Mouse (Mus musculus) spleen, postnatal 10 days (tissue): ENCODE results near the gene Odf3l2.

Experiments used
- DNase-seq, 2 experiments: peaks; one replicate each; pipeline ENCODE4 v3.0.0; 2021 to 2022; ENCODE audit warnings: low spot score in 2 of 2

The Odf3l2 gene

DNA sequence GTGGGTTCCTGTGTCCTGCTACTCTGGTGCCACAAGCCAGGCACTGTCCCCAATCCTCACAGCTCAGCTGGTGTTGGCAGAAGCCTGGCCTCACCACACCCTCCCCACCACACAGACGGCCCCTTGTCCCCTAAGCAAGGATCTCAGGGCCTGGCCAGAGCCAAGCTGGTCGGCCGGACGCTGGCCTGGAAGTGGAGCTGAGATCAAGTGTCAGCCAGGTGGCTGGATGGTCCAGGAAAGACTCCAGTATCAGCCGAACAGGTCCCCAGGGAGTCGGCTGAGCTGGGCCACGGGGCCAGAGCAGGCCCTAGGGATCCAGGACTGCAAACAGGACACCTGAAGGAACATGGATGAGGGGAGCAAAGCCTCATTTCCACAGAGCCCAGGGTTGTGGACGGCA lies at the start of gene Odf3l2:
Gene Odf3l2 (minus strand): TSS at position 28 of the 400 bp plus-strand sequence.
- no peak for DNase-seq

DNA sequence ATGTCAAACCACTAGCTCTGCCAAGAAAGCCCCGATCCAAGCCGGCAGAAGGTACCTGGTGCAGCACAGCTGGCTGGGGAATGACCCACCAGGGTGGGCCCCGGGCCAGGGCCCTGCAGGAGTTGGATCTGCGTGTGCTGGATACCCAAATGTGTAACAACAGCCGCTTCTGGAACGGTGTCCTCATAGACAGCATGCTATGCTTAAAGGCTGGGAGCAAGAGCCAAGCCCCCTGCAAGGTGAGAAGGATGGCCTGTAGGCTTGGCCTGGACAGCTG lies 48.8 kb upstream of the Odf3l2 start:
- no peak for DNase-seq

DNA sequence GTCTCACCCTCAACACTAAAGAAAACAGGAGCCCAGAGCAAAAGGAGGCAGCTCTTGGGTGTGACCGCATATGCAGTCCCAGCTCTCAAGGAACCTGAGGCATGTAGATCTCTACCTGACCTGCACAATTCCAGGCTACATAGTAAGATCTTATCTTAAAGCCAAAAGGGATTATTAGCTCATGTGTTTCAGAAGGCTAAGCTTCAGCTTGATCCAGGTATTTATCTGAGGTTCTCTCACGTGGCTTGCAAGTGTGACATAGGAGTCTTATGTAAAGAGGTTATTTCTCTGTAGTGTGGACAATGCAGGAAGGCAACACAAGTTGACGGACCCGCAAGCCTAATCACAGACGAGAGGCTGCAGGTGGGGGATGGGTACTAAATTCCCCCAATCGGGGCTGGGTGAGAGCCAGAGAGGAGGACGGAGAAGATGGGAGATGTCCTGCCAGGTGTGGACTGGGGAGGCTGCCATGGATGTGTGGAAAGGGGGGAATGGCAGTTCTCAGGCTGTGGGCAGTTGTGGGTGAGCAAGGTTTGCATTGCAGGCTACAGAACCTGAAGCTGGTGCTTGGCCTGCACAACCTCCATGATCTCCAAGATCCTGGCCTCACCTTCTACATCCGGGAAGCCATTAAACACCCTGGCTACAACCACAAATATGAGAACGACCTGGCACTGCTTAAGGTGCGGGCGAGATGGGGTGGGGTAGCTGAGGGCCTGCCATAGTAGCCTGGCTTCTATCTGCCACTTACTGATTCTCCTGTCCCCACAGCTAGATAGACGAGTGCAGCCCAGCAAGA lies 48.2 kb upstream of the Odf3l2 start:
- DNase-seq: no peak

DNA sequence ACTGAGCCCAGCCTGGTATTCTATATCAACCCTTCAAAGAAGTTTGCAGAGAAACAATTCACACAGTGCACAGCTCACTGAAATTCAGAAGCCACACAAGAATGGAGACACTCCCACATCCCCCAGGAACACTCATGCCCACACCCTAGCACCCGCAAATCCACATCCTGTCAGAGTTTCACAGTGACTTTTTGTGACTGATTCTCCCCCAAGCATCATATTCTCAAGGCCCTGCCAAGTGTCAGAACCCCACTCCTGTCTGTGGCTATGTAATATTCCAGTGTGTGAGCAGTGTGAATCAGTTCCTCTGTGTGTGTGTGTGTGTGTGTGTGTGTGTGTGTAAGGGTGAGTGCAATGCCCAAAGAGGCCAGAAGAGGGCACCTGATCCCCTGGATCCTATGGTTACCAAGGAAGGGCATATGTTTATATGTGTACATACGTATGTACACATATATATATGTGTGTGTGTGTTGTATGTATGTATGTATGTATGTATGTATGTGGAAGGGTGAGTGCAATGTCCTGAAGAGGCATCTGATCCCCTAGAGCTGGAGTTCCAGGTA lies 46.5 kb upstream of the Odf3l2 start:
- DNase-seq: no peak

DNA sequence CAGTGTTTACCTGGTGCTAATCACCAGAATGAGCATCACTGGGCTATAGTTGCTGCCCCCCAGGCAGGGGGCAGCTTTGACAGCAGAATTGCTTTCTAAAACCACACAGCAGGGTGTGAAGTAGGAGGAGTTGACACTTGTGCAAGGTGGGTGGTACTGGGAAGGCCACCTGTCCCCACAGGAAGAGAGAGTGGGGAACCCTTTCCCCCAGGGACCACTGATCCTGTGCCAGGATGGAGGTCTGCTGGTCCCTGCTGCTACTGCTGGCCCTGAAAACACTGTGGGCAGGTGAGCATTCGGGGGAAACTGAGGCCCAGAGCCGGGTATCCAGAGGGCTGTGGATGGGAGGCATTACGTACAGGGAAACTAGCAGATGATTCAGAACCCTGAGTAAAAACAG lies 43.6 kb upstream of the Odf3l2 start:
- no peak for DNase-seq

DNA sequence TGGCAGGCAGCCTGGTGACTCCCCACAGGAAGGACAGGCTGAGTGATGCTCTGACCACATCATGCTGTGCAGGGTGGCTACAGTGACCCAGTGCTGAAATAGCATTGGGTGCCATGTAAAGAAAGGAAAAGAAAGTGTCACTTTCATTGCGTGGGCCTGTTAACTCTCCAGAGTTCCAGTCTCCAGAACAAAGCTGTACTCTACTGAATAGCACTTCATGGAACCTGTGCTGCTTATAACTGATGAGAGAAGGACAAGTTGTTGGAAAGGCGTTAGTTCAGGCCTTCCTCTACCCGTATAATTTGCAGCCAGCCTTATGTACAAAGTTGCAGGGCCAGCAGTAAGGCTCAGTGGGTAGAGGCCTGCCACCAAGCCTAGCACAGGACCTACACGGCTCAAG lies 43.2 kb upstream of the Odf3l2 start, which contains the start of gene Gzmm:
Gene Gzmm (plus strand): TSS at position 301 of the 400 bp plus-strand sequence.
- DNase-seq: no peak

DNA sequence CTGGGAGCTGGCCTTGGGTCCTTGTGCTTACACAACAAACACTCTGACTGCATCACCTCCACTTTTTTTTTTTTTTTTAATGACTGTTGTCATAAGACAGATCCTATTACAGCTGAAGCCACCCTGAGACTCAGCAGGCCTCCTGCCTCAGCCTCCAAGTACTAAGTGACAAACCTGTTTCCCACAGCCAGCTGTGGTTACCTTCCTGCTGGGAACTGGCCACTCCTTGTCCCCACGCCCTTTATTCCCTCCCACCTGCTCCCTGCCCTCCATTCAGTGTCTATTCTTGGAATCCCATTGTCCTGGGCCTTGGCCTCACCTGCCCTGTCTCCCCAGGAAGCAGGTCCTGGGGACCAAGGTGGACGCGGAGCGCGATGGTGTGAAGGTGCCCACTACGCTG lies 42.0 kb upstream of the Odf3l2 start:
- no peak for DNase-seq

DNA sequence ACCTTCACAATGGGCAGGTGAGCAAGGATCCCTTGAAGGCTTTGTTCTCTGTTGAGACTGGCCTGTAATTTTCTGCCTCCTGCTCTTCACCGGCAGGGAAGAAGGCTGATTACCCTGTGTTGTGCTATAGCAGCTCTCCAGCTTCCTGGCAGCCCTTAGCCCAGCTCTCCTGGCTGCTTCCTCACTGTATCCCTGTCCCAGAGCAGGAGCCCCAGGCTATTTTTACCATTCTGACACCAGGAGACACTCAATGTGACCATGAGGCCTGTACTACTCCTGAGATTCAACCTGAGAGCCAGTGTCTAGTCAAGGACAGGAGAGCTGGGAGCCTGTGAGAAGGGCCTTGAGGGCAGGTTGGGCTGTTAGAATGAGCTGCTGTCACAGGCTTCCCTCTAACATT lies 41.2 kb upstream of the Odf3l2 start:
- DNase-seq: no peak

DNA sequence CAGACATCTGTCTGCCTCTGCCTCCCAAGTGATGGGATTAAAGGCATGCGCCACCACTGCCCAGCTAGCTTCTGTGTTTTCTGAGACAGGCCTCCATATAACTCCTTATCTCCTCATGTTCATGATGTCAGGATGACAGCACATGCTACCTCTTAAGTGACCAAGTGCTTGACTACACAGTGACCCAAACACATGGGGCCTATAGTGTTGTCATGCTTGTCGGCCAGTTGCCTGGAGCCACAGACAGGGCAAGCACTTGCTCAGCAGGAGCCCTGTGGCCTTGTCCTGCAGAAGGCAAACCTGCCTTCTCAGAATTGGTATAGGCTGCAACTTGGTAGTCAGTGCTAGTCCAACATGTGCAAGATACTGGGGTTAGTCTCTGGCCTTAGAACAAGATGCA lies 40.7 kb upstream of the Odf3l2 start:
- no peak for DNase-seq

DNA sequence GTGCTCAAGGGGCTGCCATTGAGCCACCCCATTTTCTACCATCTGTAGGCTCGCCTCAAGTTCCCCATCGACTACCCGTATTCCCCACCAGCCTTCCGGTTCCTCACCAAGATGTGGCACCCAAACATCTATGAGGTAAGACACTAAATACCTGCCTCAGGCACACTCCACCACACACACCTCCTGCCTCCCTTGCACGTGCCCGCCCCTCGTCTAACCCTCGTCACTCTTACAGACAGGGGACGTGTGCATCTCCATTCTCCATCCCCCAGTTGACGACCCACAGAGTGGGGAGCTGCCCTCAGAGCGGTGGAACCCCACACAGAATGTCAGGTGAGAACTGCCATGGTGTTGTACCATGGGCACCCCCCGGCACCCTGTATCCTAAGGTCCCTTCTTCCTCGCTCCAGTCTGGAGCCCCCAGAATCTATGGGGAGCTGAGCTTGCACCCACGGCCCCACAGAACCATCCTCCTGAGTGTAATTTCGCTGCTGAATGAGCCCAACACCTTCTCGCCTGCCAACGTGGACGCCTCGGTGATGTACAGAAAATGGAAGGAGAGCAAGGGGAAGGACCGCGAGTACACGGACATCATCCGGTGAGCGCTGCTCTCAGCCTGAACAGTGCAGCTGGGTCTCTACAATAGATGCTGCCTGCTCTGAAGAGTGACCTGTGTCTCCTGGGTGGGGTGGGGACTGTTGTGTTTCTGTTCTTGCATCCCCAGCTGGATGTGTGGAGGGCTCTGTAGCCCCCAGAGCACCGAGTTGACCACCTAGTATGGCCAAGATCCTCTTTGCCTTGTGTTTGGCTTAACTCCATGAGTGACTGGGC lies 39.4 kb upstream of the Odf3l2 start:
- DNase-seq: no peak

DNA sequence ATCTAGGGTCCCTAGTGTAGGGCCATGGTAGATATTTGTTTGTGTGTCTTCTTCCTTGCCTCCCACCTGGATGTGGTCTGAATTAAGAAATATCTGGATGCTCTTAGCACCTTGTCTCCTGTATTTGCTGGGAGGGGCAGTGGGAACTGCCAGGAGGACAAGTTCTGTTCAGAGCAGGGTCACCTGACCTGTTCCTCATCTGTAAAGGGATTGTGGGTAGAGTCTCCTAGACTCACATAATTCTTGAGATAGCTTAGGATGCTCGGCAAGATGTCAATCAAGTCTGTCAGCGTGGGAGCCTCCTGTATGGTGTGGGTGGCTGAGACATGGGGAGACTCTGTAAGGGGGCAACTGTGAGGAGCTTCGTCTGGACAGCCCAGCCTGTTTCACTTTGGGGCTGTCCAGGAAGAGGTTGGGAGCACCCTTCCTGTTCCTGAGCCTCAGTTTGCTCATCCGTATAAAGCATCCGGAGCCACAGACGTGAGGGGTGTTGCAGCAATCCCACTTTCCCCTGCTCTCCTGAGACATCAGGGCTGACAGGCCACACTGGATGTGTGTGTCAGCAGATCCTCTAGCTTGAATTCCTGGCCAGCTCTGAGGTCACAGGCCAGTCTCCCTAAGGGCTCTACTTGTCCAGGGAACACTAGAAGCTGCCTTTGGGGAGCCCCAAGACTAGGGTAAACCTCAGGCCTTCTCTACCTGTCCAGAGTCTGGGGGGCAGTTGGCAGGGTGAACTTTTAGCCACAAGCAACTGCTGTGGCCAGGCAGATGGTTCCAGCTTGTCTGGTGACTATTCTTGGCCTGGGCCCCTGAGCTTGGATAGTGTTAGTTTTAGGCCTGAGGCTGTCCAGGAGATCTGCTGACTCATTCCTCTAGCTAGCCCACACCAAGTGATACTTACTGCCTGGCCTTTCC lies 38.4 kb upstream of the Odf3l2 start:
- no peak for DNase-seq

DNA sequence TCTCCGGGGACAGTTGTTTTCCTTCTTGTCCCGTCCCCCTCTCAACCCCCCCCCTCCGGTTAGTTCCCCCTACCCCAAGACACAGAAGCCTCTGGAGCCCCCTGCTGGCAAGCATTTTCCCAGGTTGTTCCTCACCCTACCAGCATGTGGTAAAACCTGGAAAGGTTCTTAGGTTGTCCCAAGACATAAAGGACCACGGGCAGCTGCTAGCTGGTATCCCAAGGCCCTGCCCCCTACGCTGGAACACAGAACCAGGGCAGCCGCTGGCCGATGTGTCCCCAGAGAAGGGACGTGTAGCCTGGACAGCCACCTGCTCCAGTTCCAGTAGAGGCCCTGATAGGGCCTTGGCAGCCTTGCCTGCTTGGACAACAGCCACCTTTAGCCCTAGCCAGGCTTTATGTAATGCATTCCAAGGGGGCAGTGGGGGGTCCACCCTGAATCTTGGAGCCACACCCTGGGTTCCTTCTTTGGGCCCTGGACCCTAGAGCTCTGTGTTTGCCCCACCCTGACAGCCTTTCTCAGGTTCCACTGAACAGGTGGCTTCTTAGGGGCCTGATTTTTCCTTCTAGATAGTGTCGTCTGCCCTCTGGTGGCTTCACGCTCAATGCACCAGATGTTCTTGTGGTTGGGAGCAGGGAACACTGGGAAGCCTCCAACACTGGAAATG lies 37.5 kb upstream of the Odf3l2 start:
- peak; percentile 55 to 81 for DNase-seq

DNA sequence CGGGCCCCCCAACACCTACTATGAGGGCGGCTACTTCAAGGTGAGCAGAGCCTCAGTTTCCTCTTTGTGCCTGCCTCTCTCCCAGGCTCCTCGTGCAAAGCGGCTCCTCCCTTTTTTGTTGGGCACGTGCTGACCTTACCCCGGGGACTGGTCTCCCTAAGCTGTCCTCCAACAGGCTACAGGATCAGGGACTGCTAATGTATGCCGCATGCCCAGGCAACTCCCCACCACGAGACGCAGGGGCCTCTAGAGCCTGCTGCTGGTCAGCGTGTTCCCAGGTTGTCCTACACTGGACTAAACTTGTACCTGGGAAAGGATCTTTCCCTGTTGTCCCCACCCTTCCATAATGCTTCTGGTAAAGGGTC lies 37.0 kb upstream of the Odf3l2 start:
- DNase-seq: peak; percentile 50 to 51

DNA sequence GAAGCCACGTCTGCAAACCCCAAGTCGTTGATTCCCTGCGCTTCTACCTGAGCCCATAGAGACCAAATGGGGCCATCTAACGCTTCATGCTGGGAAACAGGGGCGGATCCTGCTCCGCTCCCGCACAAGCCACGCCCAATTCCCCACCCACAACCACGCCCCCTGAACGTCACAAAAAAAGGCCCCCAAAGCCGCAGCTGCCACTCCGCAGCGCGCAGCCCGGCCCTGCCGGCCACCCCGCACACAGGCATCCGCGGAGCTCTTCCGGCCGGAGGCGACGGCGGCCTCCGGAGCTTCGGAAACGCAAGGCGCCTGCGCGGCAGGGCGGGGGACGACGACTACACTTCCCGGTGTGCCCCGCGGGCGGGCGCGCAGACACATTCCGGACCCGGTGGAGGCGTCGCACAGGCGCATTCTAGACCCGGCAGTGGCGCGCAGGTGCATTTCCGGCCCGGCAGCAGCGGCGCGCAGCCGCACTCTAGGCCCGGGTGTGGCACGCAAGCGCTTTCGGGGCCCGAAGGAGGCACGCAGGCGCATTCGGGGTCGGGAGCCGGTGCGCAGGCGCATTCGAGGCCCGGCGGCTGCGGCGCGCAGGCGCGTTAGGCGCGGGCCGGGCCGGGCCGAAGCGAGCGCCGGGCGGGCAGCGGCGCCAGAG lies 36.2 kb upstream of the Odf3l2 start, which contains the start of gene Cdc34:
Gene Cdc34 (plus strand): TSS at position 605 of the 655 bp plus-strand sequence.
- DNase-seq: peak; percentile 98 to 99

DNA sequence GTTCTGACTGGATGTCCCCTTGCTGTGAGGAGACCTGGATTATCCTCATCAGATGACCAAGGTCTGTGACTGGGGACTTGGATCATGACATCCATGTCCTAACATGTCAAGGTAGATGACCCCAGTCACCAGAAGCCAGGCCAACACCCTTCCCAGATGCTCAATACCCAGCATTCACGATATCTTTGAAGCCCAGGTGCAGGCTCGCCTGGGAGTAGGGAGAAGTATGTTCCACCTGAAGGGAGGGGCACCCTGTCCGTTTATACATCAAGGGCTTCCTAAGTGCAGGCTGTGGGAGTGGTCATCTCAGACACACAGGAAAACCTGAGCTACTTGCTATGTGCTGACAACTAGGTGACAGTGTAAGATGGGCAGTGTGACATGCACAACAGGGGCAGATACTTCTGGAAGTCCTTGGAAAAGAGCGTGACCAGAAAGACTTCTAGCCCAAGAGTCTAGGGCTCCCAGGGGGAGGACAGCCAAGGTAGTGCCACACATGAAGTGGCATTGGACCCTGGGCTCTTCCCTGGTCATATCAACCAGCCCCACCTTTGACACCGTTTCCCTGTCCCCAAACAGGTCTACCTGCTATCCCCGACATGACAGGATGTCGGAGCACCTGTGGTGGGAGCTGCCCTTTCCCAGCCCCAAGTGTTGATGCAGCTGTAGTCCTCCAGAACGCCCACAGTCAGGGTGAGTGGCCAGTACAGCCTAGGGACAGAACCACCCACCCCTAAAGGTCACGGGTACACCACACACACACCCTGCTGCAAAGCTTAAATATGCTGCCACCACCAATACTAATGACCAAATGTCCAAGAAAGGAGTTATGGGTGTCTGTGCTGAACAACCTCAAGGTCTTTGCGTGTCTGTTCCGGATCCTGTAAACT lies 35.3 kb upstream of the Odf3l2 start:
- DNase-seq: peak in 1 of 2 experiments; percentile 42

DNA sequence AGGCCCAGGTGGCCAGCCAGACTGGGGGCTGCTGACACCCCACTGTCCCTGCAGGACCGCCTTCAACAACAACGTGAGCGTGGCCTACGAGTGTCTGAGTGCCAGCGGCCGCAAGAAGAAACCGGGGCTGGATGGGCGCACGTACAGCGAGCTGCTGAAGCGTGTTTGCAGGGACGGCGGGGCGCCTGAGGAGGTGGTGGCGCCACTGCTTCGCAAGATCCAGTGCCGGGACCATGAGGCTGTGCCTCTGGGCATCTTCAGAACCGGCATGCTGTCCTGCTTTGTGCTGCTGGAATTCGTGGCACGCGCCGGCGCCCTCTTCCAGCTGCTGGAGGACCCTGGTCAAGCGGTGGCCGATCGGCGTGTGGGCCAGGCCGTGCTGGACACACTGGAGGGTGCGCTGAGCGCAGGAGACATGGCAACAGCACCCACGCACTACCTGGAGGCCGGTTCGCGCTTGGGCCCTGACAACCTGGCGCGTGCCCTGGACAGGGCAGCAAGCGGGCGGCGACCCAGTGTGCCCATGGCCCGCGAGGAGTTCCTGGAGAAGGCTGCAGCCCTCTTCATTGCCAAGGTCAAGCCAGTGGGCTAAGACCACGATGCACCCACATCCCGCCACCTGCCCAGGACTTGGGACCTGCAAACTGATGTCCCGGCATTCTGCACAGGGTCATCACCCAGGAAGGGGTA lies 30.0 kb upstream of the Odf3l2 start:
- DNase-seq: no peak

DNA sequence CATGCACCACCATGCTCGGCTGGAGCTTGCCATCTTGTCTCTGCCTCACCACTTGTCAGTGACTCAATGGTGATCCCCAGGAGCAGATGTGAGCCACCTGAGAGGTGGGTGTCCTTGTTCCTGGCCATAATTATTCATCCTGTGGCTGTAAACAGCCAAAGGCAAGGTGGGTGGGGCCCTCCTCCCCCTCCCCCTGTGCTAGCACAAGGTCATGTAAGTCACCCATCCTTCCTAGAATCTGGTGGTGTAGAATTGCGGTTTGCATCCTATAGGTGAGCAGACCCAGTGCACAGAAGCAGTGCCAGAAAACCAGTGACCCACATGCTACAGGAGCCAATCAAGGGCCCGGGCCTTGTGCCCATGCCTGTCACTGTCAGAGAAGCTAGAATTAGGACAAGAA lies 27.5 kb upstream of the Odf3l2 start:
- no peak for DNase-seq

DNA sequence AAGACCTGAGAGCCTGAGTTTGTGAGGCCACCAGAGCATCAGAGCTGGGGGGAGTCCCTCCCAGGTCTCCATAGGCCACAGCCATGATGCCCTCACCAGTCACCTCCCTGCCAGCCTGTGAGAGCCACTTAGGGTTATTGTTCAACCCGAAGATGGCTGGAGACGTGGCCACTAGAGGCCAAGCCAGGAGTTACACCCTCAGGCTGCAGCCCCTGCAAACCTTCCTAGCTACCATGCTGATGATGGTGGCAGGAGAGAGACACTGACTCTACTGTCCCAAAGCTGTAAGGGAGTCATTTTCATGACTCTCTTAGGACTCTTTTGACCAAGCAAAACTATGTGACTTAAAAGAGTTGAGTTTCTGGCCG lies 26.5 kb upstream of the Odf3l2 start:
- DNase-seq: no peak
